Mouse (Mus musculus): ENCODE data around the gene Tbx2.

Gene Tbx2

DNA sequence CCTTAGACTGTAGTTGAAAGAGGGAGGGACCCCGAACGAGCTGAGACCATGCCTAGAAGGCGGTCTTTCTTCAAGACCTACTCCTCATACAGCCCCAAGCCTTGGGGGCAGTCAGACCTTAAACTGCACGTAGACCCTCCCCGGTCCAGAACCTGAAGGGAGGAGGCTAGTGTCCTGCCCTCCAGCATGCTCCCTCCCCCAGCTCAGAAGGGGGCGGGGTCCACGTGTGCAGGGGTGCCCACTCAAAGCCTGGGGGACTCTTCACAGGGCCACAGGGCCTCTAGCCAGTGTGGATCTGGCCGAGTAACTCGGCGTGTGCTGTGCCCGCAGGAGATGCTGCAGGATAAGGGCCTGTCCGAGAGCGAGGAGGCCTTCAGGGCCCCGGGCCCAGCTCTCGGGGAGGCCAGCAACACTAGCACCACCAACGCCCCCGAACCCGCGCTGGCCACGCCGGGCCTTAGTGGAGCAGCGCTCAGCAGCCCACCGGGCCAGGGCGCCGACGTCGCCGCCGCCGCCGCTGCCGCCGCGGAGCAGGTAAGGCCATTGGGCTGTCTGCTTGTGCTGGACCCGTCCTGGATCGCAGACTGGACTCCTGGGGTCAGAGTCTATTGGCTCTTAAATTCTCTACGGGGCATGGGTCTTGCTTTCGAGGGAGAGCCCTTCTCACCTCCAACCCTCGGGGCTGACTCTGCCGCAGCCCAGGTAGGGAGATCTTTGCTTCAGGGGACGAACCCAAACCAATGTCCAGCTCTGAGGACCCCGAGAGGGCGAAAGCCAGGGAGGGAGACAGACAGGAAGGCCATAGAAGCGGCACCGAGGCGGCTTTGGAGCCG, 57.6 kb downstream of the Tbx2 start:
- no peak for DNase-seq

DNA sequence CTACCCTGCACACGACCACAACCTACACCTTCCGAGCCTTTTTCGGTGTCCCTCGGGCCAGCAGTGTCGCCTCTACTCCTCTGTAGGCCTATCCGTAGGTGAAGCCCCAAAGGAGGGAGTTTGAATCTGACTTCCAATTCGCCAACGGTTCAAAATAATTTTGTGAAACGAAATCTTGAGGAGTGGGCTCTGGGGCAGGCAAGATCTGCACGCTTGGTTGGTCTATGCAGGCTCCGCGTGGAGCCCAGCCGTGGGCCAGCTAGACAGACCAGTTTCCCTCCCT, 58.2 kb downstream of the Tbx2 start:
- DNase-seq = no peak

DNA sequence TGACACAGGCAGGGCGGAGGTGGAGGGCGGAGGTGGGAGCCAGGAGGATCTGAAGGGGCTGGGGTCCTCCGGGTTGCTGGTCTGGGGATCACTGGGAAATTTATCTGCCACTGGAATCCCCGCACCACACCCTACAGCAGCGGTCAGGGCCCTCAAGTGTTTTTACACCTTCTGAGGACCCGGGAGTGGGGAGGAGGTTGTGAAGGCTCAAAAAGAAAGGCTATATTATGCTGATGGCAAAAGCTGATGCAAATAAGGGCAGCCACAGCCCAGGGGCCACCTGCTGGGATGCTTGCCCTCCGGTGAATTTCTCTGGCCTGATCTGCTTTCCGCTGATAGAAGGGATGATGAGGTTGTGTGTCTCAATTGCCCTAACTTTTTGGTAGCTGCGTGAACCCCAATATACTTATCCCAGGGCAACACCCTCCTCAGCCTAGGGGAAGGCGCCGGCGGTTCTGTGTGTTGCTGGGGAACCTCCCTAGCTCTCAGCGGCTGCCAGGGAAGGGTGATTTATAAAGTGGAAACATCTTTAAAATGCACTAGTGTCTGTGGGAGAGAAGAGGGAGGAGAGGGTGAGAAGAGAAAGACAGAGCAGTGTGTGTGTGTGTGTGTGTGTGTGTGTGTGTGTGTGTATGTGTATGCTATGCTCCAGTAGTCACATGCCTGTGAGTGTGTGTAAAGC, 58.8 kb downstream of the Tbx2 start:
- DNase-seq = no peak
